Mouse (Mus musculus): ENCODE data around the gene Cyp4f13. TPM values are rescaled to one million over a fixed set of nuclear protein-coding genes. Genes with fewer than 3 reads are reported as not detected.

Cyp4f13 gene
- polyA plus RNA-seq, 1 experiment from 2014 or later, result 6.9 TPM

- H3K4me3 ChIP-seq (ENCODE audit: low read depth, low read length), result no peak overlapping the region
- WGBS, result 81% methylated on average over 11 of the region's 11 CpGs
Observed at GRCm38 (mm10) chr17:32951006-32951405, 3.8 kb upstream of the Cyp4f13 start.

DNA sequence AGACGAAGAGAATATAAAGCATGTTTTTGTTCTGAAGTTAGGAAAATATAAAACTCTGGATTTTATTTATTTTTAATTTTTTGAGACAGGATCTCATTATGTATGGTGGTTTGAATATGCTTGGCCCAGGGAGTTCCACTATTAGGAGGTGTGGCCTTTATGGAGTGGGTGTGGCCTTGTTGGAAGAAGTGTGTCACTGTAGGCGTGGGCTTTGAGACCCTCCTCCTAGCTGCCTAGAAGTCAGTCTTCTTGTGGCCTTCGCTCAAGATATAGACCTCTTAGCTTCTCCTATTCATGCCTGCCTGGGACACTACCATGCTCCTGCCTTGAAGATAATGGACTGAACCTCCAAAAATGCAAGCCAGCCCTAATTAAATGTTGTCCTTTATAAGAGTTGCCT is 2.9 kb upstream of the Cyp4f13 start:
- H3K4me2 ChIP-seq (ENCODE audit: low read depth, low read length), result no peak overlapping the region
- no peak for ATAC-seq (ENCODE audit: low read depth)
- H3K4me1 ChIP-seq (ENCODE audit: control insufficient read depth, insufficient read depth, low read length), result no peaks in the 10 kb centered on the region
- no peak overlapping the region for H3K9ac ChIP-seq (replicated peaks; ENCODE audit: low read depth, low read length)
- no peaks in the 10 kb centered on the region for H3K9me3 ChIP-seq (ENCODE audit: control insufficient read depth, low read length)
- no peak overlapping the region for H3K4me3 ChIP-seq (ENCODE audit: low read depth, low read length)
- H3K36me3 ChIP-seq (ENCODE audit: control insufficient read depth, insufficient read depth, low read length), result no peaks in the 10 kb centered on the region
- 92% methylated on average over 3 of the region's 3 CpGs for WGBS
- H3K27ac ChIP-seq (ENCODE audit: low read depth, low read length), result no peak overlapping the region
- H3K27me3 ChIP-seq (ENCODE audit: control insufficient read depth, insufficient read depth, low read length), result no peaks in the 10 kb centered on the region

More at GRCm38 (mm10) chr17:32951006-32951405, 3.8 kb upstream of the Cyp4f13 start:
- no peak overlapping the region for H3K27ac ChIP-seq (ENCODE audit: low read depth, low read length)
- H3K36me3 ChIP-seq (ENCODE audit: control insufficient read depth, insufficient read depth, low read length), result no peaks in the 10 kb centered on the region
- H3K4me1 ChIP-seq (ENCODE audit: control insufficient read depth, insufficient read depth, low read length), result no peaks in the 10 kb centered on the region
- no peak overlapping the region for H3K9ac ChIP-seq (replicated peaks; ENCODE audit: low read depth, low read length)
- H3K9me3 ChIP-seq (ENCODE audit: control insufficient read depth, low read length), result no peaks in the 10 kb centered on the region
- ATAC-seq (ENCODE audit: low read depth), result no peak
- H3K27me3 ChIP-seq (ENCODE audit: control insufficient read depth, insufficient read depth, low read length), result no peaks in the 10 kb centered on the region
- no peak overlapping the region for H3K4me2 ChIP-seq (ENCODE audit: low read depth, low read length)

DNA sequence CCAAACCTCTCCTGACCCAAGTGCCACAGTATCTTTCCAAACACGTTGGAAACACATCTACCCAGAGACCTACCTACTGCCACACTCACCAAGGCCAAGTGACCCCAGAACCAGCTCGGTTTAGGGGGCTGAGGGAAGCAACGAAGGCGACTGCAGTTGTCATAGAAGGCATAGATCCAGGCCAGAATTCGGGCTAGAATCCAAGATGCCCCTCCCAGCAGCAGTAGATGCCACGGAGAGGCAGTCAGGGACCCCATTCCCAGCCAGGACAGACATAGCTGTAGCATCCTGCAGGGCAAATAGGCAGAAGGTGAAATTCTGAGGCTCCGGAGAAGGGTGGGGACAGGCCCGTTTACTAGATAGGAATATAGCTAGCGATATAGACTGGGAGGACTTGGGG is 486 bp downstream of the Cyp4f13 start:
- peak overlapping the region; percentile 50; the same call in 1 of the 2 replicates for H3K27ac ChIP-seq (ENCODE audit: low read depth, low read length)

GRCm38 (mm10) chr17:32944402-32945035 is 2.7 kb downstream of the Cyp4f13 start:
- H3K27me3 ChIP-seq (ENCODE audit: control insufficient read depth, insufficient read depth, low read length), result no peaks in the 10 kb centered on the region
- H3K9me3 ChIP-seq (ENCODE audit: control insufficient read depth, low read length), result no peaks in the 10 kb centered on the region
- no peak overlapping the region for H3K4me3 ChIP-seq (ENCODE audit: low read depth, low read length)
- no peak overlapping the region for H3K4me2 ChIP-seq (ENCODE audit: low read depth, low read length)
- H3K4me1 ChIP-seq (ENCODE audit: control insufficient read depth, insufficient read depth, low read length), result no peaks in the 10 kb centered on the region
- ATAC-seq (ENCODE audit: low read depth), result no peak
- no peaks in the 10 kb centered on the region for H3K36me3 ChIP-seq (ENCODE audit: control insufficient read depth, insufficient read depth, low read length)
- H3K9ac ChIP-seq (replicated peaks; ENCODE audit: low read depth, low read length), result no peak overlapping the region
- no peak overlapping the region for H3K27ac ChIP-seq (ENCODE audit: low read depth, low read length)
- WGBS, result 66% methylated on average over 3 of the region's 3 CpGs

More for the DNA sequence above, 486 bp downstream of the Cyp4f13 start:
- peak overlapping the region; percentile 72 for H3K4me2 ChIP-seq (ENCODE audit: low read depth, low read length)
- no peaks in the 10 kb centered on the region for H3K27me3 ChIP-seq (ENCODE audit: control insufficient read depth, insufficient read depth, low read length)
- no peaks in the 10 kb centered on the region for H3K9me3 ChIP-seq (ENCODE audit: control insufficient read depth, low read length)
- H3K4me3 ChIP-seq (ENCODE audit: low read depth, low read length), result peak overlapping the region; percentile 40
- H3K4me1 ChIP-seq (ENCODE audit: control insufficient read depth, insufficient read depth, low read length), result no peaks in the 10 kb centered on the region
- WGBS, result 68% methylated on average over 9 of the region's 9 CpGs
- H3K9ac ChIP-seq (replicated peaks; ENCODE audit: low read depth, low read length), result peak overlapping the region; percentile 43
- no peaks in the 10 kb centered on the region for H3K36me3 ChIP-seq (ENCODE audit: control insufficient read depth, insufficient read depth, low read length)
- ATAC-seq (ENCODE audit: low read depth), result no peak

DNA sequence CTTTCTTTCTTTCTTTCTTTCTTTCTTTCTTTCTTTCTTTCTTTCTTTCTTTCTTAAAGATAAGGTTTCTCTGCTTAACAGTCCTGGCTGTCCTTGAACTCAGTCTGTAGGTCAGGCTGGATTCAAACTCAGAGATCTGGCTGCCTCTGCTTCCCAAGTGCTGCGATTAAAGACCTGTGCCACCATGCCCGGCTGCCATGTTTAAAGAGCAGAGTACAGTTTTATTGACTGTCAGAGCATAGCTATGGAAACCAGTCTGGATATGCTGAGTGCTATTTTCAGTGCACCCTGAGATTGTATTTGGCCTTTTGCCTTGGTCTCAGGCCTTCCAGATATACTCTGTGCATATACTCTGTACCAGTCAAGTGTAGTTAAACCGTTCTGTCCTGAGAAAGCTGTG is 3.5 kb downstream of the Cyp4f13 start:
- no peaks in the 10 kb centered on the region for H3K4me1 ChIP-seq (ENCODE audit: control insufficient read depth, insufficient read depth, low read length)
- H3K4me2 ChIP-seq (ENCODE audit: low read depth, low read length), result no peak overlapping the region
- WGBS, result 89% methylated on average over 3 of the region's 3 CpGs
- no peaks in the 10 kb centered on the region for H3K9me3 ChIP-seq (ENCODE audit: control insufficient read depth, low read length)
- H3K36me3 ChIP-seq (ENCODE audit: control insufficient read depth, insufficient read depth, low read length), result no peaks in the 10 kb centered on the region
- no peak overlapping the region for H3K9ac ChIP-seq (replicated peaks; ENCODE audit: low read depth, low read length)
- no peaks in the 10 kb centered on the region for H3K27me3 ChIP-seq (ENCODE audit: control insufficient read depth, insufficient read depth, low read length)
- no peak for ATAC-seq (ENCODE audit: low read depth)
- H3K4me3 ChIP-seq (ENCODE audit: low read depth, low read length), result no peak overlapping the region
- no peak overlapping the region for H3K27ac ChIP-seq (ENCODE audit: low read depth, low read length)

GRCm38 (mm10) chr17:32939831-32940230 is 7.4 kb downstream of the Cyp4f13 start:
- no peak overlapping the region for H3K4me3 ChIP-seq (ENCODE audit: low read depth, low read length)
- H3K36me3 ChIP-seq (ENCODE audit: control insufficient read depth, insufficient read depth, low read length), result no peaks in the 10 kb centered on the region
- no peak overlapping the region for H3K4me2 ChIP-seq (ENCODE audit: low read depth, low read length)
- no peak overlapping the region for H3K27ac ChIP-seq (ENCODE audit: low read depth, low read length)
- ATAC-seq (ENCODE audit: low read depth), result no peak
- no peaks in the 10 kb centered on the region for H3K9me3 ChIP-seq (ENCODE audit: control insufficient read depth, low read length)
- H3K27me3 ChIP-seq (ENCODE audit: control insufficient read depth, insufficient read depth, low read length), result no peaks in the 10 kb centered on the region
- no peaks in the 10 kb centered on the region for H3K4me1 ChIP-seq (ENCODE audit: control insufficient read depth, insufficient read depth, low read length)
- H3K9ac ChIP-seq (replicated peaks; ENCODE audit: low read depth, low read length), result no peak overlapping the region
- 83% methylated on average over 4 of the region's 4 CpGs for WGBS

DNA sequence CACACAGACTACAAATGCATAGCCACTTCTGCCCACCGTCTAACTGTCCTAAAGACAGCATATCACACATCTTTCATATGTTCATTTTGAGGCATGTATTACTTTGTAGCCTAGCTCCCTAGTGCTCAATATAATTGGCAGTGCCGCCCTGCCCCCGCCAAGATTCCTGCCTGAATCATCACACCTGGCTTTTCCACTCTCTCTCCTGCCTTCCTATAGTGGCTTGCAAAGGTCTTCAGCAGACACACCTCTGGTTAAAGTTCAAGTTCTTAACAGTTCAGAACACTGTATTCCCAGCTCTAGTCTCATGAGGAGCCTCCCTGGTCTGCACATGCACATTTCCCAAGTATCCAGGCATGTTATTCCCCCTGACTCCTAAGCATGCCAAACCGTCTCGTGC is 19.4 kb downstream of the Cyp4f13 start:
- H3K4me3 ChIP-seq (ENCODE audit: low read depth, low read length), result no peak overlapping the region
- H3K36me3 ChIP-seq (ENCODE audit: control insufficient read depth, insufficient read depth, low read length), result no peaks in the 10 kb centered on the region
- H3K9ac ChIP-seq (replicated peaks; ENCODE audit: low read depth, low read length), result no peak overlapping the region
- no peaks in the 10 kb centered on the region for H3K27me3 ChIP-seq (ENCODE audit: control insufficient read depth, insufficient read depth, low read length)
- no peaks in the 10 kb centered on the region for H3K4me1 ChIP-seq (ENCODE audit: control insufficient read depth, insufficient read depth, low read length)
- no peaks in the 10 kb centered on the region for H3K9me3 ChIP-seq (ENCODE audit: control insufficient read depth, low read length)
- WGBS, result 79% methylated on average over 5 of the region's 5 CpGs
- no peak overlapping the region for H3K4me2 ChIP-seq (ENCODE audit: low read depth, low read length)
- no peak overlapping the region for H3K27ac ChIP-seq (ENCODE audit: low read depth, low read length)
- ATAC-seq (ENCODE audit: low read depth), result no peak

DNA sequence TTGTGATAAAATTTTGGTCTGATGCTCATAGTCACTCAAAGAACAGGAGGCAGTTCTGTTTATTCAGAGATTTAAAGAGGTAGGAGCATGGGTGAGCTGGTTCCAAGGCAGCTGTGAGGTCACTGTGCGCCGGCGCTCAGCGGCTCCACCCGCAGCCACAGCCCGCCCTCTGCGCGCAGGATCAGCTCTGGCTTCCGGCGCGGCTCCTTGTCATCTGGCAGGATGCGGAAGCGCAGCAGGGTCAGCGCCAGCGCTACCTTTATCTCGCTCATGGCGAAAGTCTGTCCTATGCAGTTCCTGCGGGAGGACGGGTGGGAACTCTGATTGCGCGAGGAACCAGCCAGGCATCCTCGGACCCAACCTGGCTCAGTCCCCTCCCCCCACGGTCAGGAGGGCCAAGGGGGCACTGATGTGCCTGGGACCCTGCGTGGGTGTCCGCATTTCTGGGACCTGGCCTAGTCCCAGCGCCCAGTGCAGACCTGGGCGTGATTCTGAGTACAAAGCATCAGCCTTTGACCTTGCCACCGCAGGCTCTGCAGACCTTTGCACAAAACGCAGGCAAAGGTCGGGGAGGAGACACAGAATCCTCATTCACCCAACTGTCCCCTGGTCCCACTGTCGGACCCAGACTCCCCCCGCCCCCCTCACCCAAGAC is 22.4 kb downstream of the Cyp4f13 start:
- Histone ChIP-seq H3K4me1 (ENCODE audit: control insufficient read depth, insufficient read depth, low read length) (no peaks in the 10 kb centered on the region), H3K27ac (ENCODE audit: low read depth, low read length) (peak overlapping the region; percentile 70), H3K4me3 (ENCODE audit: low read depth, low read length) (peak overlapping the region; percentile 48), H3K9me3 (ENCODE audit: control insufficient read depth, low read length) (no peaks in the 10 kb centered on the region; the same call in 1 of the 2 replicates), H3K9ac (replicated peaks; ENCODE audit: low read depth, low read length) (peak overlapping the region; percentile 66), H3K36me3 (ENCODE audit: control insufficient read depth, insufficient read depth, low read length) (no peaks in the 10 kb centered on the region), H3K4me2 (ENCODE audit: low read depth, low read length) (peak overlapping the region; percentile 78), H3K27me3 (ENCODE audit: control insufficient read depth, insufficient read depth, low read length) (no peaks in the 10 kb centered on the region)
- 16% methylated on average over 32 of the region's 32 CpGs for WGBS
- peak; percentile 97 for ATAC-seq (ENCODE audit: low read depth)

DNA sequence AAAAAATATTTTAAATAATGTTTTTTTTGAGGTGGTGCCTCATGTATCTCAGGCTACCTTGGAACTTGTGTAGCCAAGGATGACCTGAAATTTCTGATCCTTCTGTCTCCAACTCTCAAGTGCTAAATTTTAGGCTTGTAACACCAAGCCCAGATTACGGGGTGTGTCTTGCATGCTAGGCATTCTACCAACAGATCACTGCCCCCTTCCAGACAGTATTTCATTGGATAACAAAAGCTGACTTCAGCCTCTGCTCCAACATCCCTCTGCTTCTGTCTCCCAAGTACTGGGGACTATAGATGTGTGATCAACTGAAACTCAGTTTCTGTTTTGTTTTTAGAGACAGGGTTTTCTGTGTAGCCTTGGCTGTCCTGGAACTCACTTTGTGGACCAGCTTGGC is 23.5 kb downstream of the Cyp4f13 start:
- Histone ChIP-seq H3K4me1 (ENCODE audit: control insufficient read depth, insufficient read depth, low read length) (no peaks in the 10 kb centered on the region), H3K27me3 (ENCODE audit: control insufficient read depth, insufficient read depth, low read length) (no peaks in the 10 kb centered on the region), H3K9me3 (ENCODE audit: control insufficient read depth, low read length) (no peaks in the 10 kb centered on the region; the same call in 1 of the 2 replicates), H3K4me3 (ENCODE audit: low read depth, low read length) (no peak overlapping the region), H3K36me3 (ENCODE audit: control insufficient read depth, insufficient read depth, low read length) (no peaks in the 10 kb centered on the region), H3K9ac (replicated peaks; ENCODE audit: low read depth, low read length) (no peak overlapping the region), H3K27ac (ENCODE audit: low read depth, low read length) (no peak overlapping the region), H3K4me2 (ENCODE audit: low read depth, low read length) (no peak overlapping the region)
- 94% methylated on average over 1 of the region's 1 CpGs for WGBS
- ATAC-seq (ENCODE audit: low read depth), result no peak

All from neural tube, embryonic 14.5 days (tissue).